Comparison of ENCODE assay signal across 16 mouse cellular contexts in genomic region chr14:54173316-54173715, GRCm38 (mm10).
"Had no signal": no experiment of that assay in that cellular context is flagged by ENCODE, and none has a peak within 500 bp of the region (broad histone marks: within the 10 kb centered on the region; RNA-seq: fewer than 3 reads in every experiment).

No protein-coding gene starts in this region.

- H3K36me3 ChIP-seq: hindbrain, embryonic 13.5 days; intestine, embryonic 15.5 days; limb, embryonic 10.5 days; midbrain, embryonic 10.5 days; neural tube, embryonic 13.5 days had no signal

- H3K27ac ChIP-seq: hindbrain, embryonic 13.5 days; hindbrain, postnatal 0 days; intestine, embryonic 15.5 days; layer of hippocampus, adult 2 months; limb, embryonic 10.5 days; midbrain, embryonic 10.5 days; neural tube, embryonic 13.5 days; stomach, postnatal 0 days had no signal

- ATAC-seq: intestine, embryonic 15.5 days had no signal

- H3K4me3 ChIP-seq: hindbrain, embryonic 13.5 days; intestine, embryonic 15.5 days; layer of hippocampus, adult 2 months; limb, embryonic 10.5 days; midbrain, embryonic 10.5 days; myocyte; neural tube, embryonic 13.5 days had no signal

- H3K9ac ChIP-seq: hindbrain, embryonic 13.5 days; intestine, embryonic 15.5 days; lung, embryonic 14.5 days; neural tube, embryonic 13.5 days had no signal

- H3K4me1 ChIP-seq: intestine, embryonic 15.5 days; limb, embryonic 10.5 days had no signal

- DNase-seq: lung, embryonic 14.5 days; lung, postnatal 10 days; lung, postnatal 4 days; midbrain, embryonic 14.5 days; retina, postnatal 1 day; thymus, postnatal 25 days had no signal

- H3K9me3 ChIP-seq: hindbrain, embryonic 13.5 days; intestine, embryonic 15.5 days; limb, embryonic 10.5 days; midbrain, embryonic 10.5 days; neural tube, embryonic 13.5 days had no signal

- H3K4me2 ChIP-seq: hindbrain, embryonic 13.5 days; intestine, embryonic 15.5 days; liver, embryonic 11.5 days; lung, embryonic 14.5 days; neural tube, embryonic 13.5 days had no signal

- H3K27me3 ChIP-seq: hindbrain, embryonic 13.5 days; intestine, embryonic 15.5 days; neural tube, embryonic 13.5 days had no signal
